Mouse (Mus musculus): Measurements from ENCODE around the gene Oaz1.
"Not testable (repeated sequence)": the region's sequence is repeated elsewhere in the genome, so short reads cannot be mapped to it uniquely, and the experiment has no call there.

The Oaz1 gene

GRCm38 (mm10) chr10:80802996-80803395 lies 23.5 kb upstream of the Oaz1 start:
- no peak for DNase-seq

DNA sequence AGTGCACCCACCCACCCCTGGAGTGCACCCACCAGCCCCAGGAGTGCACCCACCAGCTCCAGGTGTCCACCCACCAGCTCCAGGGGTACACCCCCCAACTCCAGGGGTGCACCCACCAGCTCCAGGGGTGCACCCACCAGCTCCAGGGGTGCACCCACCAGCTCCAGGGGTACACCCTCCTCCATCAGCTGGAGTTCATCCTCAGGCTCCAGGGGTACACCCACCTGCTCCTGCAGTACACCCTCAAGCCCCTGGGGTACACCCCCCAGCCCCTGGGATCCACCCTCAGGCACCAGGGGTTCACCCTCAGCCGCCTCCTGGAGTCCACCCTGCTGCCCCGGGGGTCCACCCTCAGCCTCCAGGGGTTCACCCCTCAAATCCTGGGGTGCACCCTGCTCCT lies 22.1 kb upstream of the Oaz1 start:
- DNase-seq = no peak

DNA sequence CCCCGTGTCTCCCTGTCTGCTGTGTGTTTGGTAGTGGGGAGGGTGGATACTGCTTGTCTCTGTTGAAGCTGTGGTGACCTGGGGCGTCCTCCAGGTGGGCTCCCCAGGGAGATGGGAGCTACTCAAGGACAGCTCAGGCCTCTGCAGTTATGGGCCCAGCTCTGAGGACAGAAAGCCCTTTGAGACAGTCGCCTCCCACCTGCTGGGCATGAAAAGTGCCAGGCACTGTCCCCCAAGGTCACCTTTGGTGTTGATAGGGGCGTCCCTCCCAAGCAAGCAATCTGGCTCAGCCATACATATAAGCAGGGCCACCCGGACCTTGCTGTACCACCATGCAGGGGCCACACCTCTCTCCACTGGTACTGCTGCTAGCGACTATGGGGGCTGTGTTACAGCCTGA lies 21.5 kb upstream of the Oaz1 start, which contains the start of gene Amh:
Gene Amh, plus strand, starts transcription at position 328 of the 400 bp plus-strand sequence.
- DNase-seq = no peak

GRCm38 (mm10) chr10:80805322-80805721 lies 21.1 kb upstream of the Oaz1 start:
- DNase-seq = no peak

DNA sequence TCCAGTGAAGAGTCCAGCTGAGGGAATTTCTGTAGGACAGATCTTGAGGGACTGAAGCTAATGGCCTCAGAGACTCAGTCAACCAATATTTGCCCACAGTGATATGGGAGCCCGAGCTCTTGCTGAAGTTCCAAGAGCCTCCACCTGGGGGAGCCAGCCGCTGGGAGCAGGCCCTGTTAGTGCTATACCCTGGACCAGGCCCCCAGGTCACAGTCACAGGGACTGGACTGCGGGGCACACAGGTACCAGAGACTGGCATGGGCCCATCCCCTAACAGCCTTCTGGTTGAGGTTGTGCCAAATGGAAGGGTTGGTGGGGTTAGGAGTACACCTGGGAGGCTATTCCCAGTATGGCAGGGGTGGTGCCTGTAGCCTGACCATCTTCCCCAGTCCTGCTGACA lies 20.5 kb upstream of the Oaz1 start:
- DNase-seq = peak; percentile 85

- DNase-seq = no peak
These were observed 20.0 kb upstream of the Oaz1 start for GRCm38 (mm10) chr10:80806341-80807056.

DNA sequence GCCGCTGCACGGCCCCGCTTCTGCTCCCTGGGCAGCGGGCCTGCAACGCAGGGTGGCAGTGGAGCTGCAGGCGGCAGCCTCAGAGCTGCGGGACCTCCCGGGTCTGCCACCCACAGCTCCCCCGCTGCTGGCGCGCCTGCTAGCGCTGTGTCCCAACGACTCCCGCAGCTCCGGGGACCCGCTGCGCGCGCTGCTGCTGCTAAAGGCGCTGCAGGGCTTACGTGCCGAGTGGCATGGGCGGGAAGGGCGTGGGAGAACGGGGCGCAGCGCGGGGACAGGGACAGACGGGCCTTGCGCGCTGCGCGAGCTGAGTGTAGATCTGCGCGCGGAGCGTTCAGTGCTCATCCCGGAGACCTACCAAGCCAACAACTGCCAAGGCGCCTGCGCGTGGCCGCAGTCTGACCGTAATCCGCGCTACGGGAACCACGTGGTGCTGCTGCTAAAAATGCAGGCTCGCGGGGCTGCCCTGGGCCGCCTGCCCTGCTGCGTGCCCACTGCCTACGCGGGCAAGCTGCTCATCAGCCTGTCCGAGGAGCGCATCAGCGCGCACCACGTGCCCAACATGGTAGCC lies 19.3 kb upstream of the Oaz1 start:
- peak; percentile 85 for DNase-seq

- no peak for DNase-seq
These were observed 18.1 kb upstream of the Oaz1 start for GRCm38 (mm10) chr10:80808099-80808984.

DNA sequence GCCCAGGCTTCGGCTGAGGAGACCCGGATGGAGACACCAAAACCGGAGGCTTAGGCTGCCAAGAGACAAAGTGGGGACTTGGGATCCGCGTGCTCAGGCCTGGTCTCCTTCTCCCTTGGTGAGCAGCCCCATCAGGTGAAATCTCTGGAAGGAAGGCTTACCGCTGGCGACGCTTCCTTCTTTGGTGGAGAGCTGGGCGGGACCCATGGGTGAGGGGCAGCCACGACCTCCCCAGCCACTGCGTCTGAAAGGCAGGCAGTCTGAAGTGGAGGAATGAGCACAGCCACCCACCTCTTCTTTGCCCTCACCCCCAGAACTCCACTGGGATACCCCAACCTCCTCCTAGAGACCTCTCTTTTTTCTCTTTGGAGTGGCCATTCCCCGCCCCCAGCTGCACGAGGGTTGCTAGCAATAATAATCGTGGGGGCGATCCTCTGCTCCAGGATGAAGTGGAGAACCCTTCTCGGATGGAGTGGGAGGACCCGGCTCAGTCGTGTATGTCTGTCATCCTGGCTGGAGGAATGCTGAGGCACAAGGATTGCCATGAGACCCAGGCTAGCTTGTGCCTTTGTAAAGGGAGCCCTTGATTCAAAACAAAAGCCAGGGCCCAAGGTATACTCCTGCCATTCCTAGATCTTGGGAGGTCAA lies 17.3 kb upstream of the Oaz1 start:
- no peak for DNase-seq

DNA sequence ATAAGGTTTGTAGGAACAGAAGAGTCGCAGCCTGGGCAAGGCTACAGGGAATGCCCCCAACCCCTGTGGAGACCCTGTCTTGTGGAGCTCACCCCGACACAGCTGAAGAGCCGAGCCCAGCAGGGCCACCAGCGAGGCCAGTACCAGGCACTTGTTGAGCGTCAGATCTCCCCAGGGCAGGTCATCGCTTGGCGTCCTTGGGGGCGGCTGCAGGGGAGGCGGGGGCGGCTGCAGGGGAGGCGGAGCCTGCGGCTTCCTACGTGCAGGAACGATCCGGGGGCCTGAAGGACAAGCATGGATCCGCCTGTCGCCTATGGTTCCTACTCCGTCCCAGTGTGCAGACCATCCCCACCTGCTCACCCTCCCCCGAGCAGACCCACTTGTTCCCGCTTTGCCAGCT lies 16.4 kb upstream of the Oaz1 start:
- no peak for DNase-seq

DNA sequence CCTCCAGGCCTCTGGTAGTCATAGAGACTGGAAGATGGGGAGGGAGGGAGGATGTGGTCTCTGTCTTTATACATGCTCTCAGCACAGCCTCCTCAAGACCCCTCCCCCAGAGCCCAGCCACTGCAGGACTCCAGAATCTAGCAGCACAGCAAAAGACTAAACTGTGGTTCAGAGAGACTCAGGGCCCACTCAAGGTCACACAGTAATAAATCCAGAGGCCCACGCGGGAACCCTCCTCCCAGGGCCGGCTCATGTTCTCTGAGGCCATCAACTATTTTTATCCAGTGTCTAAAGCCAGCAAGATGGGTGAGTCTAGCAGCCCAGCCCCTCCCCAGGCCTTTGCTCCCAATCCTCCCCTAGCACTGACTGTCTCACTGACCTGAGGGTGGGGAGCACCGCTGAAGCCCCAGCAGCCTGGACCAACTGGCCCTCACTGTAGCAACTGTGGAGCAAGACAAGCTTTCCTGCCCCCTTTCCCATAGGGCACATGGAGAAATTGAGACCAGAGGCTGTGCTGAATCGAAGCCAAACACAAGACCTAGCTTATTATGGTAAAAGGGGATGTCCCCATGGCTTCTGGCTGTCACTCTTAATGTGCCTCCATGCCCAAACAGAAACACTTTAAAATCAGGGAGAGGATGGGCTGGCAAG lies 13.9 kb upstream of the Oaz1 start:
- DNase-seq = no peak

DNA sequence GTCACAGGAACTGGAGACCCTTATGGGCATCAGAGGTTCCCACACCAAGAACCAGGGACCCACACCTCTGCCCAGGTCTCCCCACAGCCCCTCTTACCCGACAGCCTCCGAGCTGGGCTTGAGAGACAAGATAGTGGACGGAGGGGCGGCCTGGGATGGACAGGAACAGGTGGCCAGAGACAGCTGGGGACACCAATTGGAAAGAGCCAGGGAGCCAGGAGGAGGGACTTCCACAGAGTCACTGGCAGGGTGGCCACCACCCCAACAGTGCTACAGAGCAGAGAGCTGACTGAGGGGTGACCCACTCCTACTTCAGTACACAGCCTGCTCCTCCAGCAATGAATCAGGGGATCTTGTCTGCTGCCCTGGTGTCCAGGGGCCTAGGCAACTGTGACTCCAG lies 13.1 kb upstream of the Oaz1 start, which contains the start of gene Jsrp1:
Gene Jsrp1, minus strand, starts transcription at position 133 of the 400 bp plus-strand sequence.
- DNase-seq = no peak

GRCm38 (mm10) chr10:80814800-80815199 lies 11.7 kb upstream of the Oaz1 start:
- DNase-seq = no peak

- not testable (repeated sequence) for DNase-seq
These were observed 10.2 kb upstream of the Oaz1 start for GRCm38 (mm10) chr10:80816303-80816702.

- DNase-seq = no peak
These were observed 9.3 kb upstream of the Oaz1 start for GRCm38 (mm10) chr10:80817164-80817563.

DNA sequence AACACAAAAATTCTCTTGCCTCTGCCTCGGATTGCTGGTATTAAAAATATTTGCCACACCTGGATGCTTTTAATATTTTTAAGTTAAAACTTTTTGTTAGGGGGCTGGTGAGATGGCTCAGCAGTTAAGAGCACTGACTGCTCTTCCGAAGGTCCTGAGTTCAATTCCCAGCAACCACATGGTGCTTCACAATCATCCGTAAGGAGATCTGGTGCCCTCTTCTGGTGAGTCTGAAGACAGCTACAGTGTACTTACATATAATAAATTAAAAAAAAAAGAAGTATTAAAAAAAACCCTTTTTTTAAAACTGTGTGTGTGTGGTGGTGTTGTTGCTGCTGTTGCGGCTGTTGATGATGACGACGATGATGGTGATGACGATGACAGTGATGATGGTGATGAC lies 8.5 kb upstream of the Oaz1 start:
- not testable (repeated sequence) for DNase-seq

DNA sequence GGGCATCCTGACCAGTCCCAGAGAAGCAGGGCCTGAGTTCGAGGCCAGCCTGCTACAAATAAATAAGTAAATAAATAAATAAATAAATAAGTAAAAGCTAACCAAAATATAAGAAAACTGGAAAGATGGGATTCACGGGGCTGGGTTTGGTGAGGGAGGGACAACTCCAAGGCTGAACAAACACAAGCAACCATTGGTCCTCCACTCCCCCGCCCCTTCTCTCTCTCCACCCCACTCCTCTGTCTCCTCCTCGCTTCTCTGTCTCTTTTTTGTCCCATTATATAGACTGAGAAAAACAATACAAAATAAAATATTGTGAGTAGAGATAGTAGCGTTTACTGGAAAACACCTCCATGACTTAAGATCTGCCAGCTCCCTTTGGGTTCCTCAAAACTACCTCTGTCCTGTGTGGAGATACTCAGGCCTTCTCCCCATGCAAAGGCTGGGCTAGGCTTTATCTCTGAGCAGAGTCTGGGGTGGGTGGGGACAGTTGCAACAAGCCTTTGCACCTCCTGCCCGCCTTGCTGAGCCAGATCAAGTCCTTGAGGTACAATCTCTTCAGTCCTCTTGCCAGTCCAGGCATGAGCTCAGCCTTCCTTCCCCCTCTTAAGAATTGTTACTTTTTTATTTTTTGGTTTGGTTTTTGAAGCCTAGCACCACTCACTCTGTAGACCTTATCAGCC lies 7.7 kb upstream of the Oaz1 start:
- no peak for DNase-seq

- no peak for DNase-seq
These were observed 7.0 kb upstream of the Oaz1 start for GRCm38 (mm10) chr10:80819406-80819805.

DNA sequence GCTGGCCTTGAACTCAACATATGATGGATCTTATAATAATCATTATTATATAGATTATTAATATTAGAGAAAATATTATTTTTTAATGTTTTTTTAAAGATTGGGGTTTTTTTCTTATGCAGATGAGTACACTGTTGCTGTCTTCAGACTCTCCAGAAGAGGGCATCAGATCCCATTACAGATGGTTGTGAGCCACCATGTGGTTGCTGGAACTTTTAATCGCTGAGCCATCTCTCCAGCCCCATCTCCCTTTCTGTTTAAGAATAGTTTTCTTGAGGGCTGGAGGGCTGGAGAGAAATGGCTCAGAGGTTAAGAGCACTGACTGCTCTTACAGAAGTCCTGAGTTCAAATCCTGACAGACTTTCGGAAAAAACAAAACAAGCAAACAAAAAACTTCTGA lies 4.5 kb upstream of the Oaz1 start:
- no peak for DNase-seq

DNA sequence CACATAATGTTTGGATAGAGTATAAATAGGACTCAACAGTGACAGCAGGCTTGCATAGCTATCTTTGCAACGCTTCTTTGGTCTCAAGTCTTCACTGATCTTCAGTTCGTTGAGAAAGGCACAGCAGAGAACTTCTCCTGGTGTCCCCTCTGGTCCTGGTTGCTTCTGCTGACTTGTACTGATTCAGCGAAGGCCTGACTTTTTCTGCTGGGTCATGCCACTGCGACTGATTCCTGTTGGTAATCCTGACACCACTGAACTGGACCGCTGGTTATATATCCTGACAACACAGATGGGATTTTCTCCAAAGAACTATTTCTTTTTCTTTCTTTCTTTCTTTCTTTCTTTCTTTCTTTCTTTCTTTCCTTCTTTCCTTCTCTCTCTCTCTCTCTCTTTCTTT lies 3.9 kb upstream of the Oaz1 start:
- DNase-seq = no peak

DNA sequence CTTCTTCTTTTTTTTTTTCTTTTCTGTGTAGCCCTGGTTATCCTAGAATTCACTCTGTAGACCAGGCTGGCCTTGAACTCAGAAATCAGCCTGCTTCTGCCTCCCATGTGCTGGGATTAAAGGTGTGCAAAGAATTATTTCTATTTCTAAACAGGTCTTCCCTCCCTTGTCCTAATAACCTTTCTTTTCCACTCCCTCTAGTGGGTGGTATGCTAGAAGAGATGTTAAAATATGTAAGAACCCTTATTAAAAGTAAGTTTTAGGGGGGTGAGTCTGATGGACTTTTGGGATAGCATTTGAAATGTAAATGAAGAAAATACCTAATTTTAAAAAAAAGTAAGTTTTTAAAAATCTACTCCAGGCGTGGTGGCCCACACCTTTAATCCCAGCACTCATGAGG lies 3.1 kb upstream of the Oaz1 start:
- DNase-seq = no peak

Data from cerebellum, adult 11 months (tissue).